Mouse (Mus musculus): ENCODE data around the gene F3.
"Not testable (repeated sequence)": the region's sequence is repeated elsewhere in the genome, so short reads cannot be mapped to it uniquely, and the experiment has no call there.

DNA sequence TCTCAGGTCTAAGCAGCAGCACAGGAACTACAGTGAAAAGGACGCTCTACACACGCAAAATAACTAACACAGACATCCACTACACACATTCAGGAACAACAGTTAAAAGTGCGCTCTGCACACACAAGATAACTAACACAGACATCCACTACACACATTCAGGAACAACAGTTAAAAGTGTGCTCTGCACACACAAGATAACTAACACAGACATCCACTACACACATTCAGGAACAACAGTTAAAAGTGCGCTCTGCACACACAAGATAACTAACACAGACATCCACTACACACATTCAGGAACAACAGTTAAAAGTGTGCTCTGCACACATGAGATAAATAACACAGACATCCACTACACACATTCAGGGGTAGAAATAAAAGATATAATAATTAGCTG, 50.0 kb downstream of the F3 start:
- not testable (repeated sequence) for TF ChIP-seq CTCF (IDR thresholded peaks at IDR 0.05; ENCODE audit: low read depth); EP300 (optimal IDR thresholded peaks at IDR 0.05)
